Mouse (Mus musculus) heart, postnatal 0 days (tissue): ENCODE measurements around the gene Dcx.

Experiments
- CTCF ChIP-seq: IDR thresholded peaks from 2 replicates; pipeline ENCODE4 v1.5.1; 2016; ENCODE audit warnings: antibody characterized with exemption, control low read depth, low read depth
- EP300 ChIP-seq: IDR thresholded peaks from 2 replicates; pipeline ENCODE4 v1.6.1; 2016; ENCODE audit warnings: antibody characterized with exemption, low read depth

- no peak for TF ChIP-seq EP300
- TF ChIP-seq CTCF = no peak
Observed at GRCm38 (mm10) chrX:143884953-143885352, 48.2 kb downstream of the Dcx start.
